Mouse (Mus musculus) G1E-ER4 (cell line): Measurements from ENCODE around the gene Syt12. TPM values are rescaled to one million over a fixed set of nuclear protein-coding genes. Genes with fewer than 3 reads are reported as not detected.

Source experiments
- GATA1 ChIP-seq: IDR thresholded peaks from one replicate; pipeline ENCODE4 v1.8.0; 2012; ENCODE audit warnings: low read length, inconsistent platforms
- polyA plus RNA-seq: library from polyadenylated mRNA; stranded (reverse); fragments of >175 nt; gene quantifications from 2 replicates; pipeline ENCODE4 v1.2.3, GENCODE M21; 2012

Gene Syt12
- polyA plus RNA-seq, 1 experiment, result not detected

- no peak for TF ChIP-seq GATA1
These were observed 38.5 kb downstream of the Syt12 start for GRCm38 (mm10) chr19:4438791-4439160.

GRCm38 (mm10) chr19:4437886-4438285 lies 39.4 kb downstream of the Syt12 start:
- no peak for TF ChIP-seq GATA1

GRCm38 (mm10) chr19:4436254-4436653 lies 41.0 kb downstream of the Syt12 start:
- no peak for TF ChIP-seq GATA1

- TF ChIP-seq GATA1, result no peak
These were observed 42.2 kb downstream of the Syt12 start for GRCm38 (mm10) chr19:4434999-4435398.

- TF ChIP-seq GATA1, result no peak
These were observed 43.5 kb downstream of the Syt12 start for GRCm38 (mm10) chr19:4433756-4434155.

GRCm38 (mm10) chr19:4430091-4430620 lies 47.1 kb downstream of the Syt12 start:
- TF ChIP-seq GATA1, result no peak

GRCm38 (mm10) chr19:4425610-4426366 lies 51.5 kb downstream of the Syt12 start:
- TF ChIP-seq GATA1, result no peak

GRCm38 (mm10) chr19:4423021-4423420 lies 54.2 kb downstream of the Syt12 start:
- no peak for TF ChIP-seq GATA1

GRCm38 (mm10) chr19:4422581-4422980 lies 54.7 kb downstream of the Syt12 start:
- TF ChIP-seq GATA1, result no peak

GRCm38 (mm10) chr19:4420153-4420910 lies 56.9 kb downstream of the Syt12 start:
- no peak for TF ChIP-seq GATA1

GRCm38 (mm10) chr19:4419711-4420110 lies 57.5 kb downstream of the Syt12 start:
- TF ChIP-seq GATA1, result no peak

GRCm38 (mm10) chr19:4417713-4418112 lies 59.5 kb downstream of the Syt12 start:
- no peak for TF ChIP-seq GATA1

GRCm38 (mm10) chr19:4417183-4417582 lies 60.1 kb downstream of the Syt12 start:
- no peak for TF ChIP-seq GATA1

- no peak for TF ChIP-seq GATA1
These were observed 62.6 kb downstream of the Syt12 start for GRCm38 (mm10) chr19:4414631-4415030.

- no peak for TF ChIP-seq GATA1
These were observed 68.2 kb downstream of the Syt12 start for GRCm38 (mm10) chr19:4409062-4409461.

GRCm38 (mm10) chr19:4404840-4405239 lies 72.4 kb downstream of the Syt12 start:
- TF ChIP-seq GATA1, result no peak

GRCm38 (mm10) chr19:4398959-4399358 lies 78.3 kb downstream of the Syt12 start:
- TF ChIP-seq GATA1, result no peak
